In the genomic region with DNA sequence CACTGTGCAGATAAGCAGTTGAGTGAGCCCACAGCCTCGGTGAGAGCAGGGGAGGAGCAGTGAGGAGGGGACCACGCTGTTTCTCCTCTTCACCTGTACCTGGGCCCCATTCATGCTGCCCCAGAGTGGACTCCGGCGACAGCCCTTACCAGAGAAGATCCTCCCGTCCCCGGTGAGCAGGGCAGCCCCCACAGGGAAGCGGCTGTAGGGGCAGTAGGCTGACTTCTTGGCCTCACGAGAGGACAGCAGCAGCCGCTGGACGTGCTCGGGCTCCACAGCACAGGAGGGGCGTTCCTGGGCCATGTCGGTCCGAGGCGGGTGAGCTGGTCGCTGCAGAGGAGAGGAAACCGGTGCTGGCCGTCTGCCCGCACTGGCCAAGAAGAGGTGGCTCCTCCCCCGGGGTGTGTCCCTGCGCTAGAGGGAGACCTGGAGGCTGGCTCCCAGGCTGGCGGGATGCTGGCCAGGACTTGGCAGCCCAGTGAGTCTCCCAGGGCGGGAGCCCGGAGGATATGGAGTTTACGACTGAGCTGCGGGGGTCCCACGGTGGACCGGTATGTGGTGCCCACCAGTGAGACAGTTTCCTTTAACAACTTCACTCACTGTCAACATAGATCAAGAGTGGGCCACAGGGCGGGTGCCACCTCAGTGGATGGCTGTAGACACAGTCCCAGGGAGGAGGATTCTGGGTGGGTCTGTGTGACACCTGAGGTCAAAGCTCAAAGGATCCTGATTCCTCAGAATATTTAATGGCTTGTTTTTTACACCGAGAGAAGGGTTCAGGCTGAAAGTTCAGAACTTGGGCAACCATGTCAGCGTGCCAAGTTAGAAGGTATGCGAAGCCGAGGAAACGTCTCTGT, we compare ENCODE assay signal across 7 mouse cellular contexts. TPM values are rescaled to one million over a fixed set of nuclear protein-coding genes. Genes with fewer than 3 reads are reported as not detected.
DNase-seq lines count a peak whose midpoint lies in the region; ATAC-seq and TF ChIP-seq lines count a peak whose summit lies in the region.

A gene (minus strand): TSS at position 352 of the 857 bp plus-strand sequence.

- no peak for TF ChIP-seq POLR2A in cortical plate, adult 2 months (IDR thresholded peaks at IDR 0.05; ENCODE audit: extremely low read depth, insufficient read depth, low read length)

- no peak for TF ChIP-seq CTCF in cortical plate, adult 2 months (IDR thresholded peaks at IDR 0.05; ENCODE audit: extremely low read depth, insufficient read depth, low read length)

- no peaks in the 10 kb centered on the region for H3K9me3 ChIP-seq in hindbrain, embryonic 14.5 days (ENCODE audit: control insufficient read depth, low read length)
- no peaks in the 10 kb centered on the region for H3K9me3 ChIP-seq in midbrain, embryonic 15.5 days
- no peaks in the 10 kb centered on the region for H3K9me3 ChIP-seq in stomach, embryonic 16.5 days (replicated peaks; ENCODE audit: control insufficient read depth, low read length)

- 11% methylated on average over 33 of the region's 34 CpGs for WGBS in hindbrain, embryonic 14.5 days
- 11% methylated on average over 33 of the region's 34 CpGs for WGBS in midbrain, embryonic 15.5 days
- WGBS in stomach, embryonic 16.5 days, result 7% methylated on average over 34 of the region's 34 CpGs

- H3K4me3 ChIP-seq in cortical plate, adult 2 months (ENCODE audit: insufficient read depth, low read length), result peak within 1 kb of the TSS; percentile 20; the same call in 1 of the 2 replicates
- H3K4me3 ChIP-seq in hindbrain, embryonic 14.5 days (replicated peaks; ENCODE audit: low read length), result peak within 1 kb of the TSS; percentile 21
- H3K4me3 ChIP-seq in midbrain, embryonic 15.5 days, result peak within 1 kb of the TSS; percentile 29
- H3K4me3 ChIP-seq in stomach, embryonic 16.5 days (replicated peaks; ENCODE audit: low read length), result peak within 1 kb of the TSS; percentile 47

- peak within 1 kb of the TSS; percentile 33; the same call in 1 of the 2 replicates for H3K9ac ChIP-seq in hindbrain, embryonic 14.5 days
- peak within 1 kb of the TSS; percentile 28; the same call in 1 of the 2 replicates for H3K9ac ChIP-seq in midbrain, embryonic 15.5 days
- H3K9ac ChIP-seq in stomach, embryonic 16.5 days (ENCODE audit: low read length), result peak within 1 kb of the TSS; percentile 68

- DNase-seq in adrenal gland, postnatal 14 days, result peak; percentile 93
- DNase-seq in gastrocnemius, postnatal 10 days, result peak; percentile 77
- DNase-seq in hindbrain, embryonic 14.5 days (ENCODE audit: low spot score), result peak; percentile 44
- peak; percentile 80 for DNase-seq in liver

- no peaks in the 10 kb centered on the region for H3K36me3 ChIP-seq in hindbrain, embryonic 14.5 days (replicated peaks; ENCODE audit: control insufficient read depth, insufficient read depth)
- H3K36me3 ChIP-seq in midbrain, embryonic 15.5 days (replicated peaks), result no peaks in the 10 kb centered on the region
- no peaks in the 10 kb centered on the region for H3K36me3 ChIP-seq in stomach, embryonic 16.5 days (ENCODE audit: control insufficient read depth, insufficient read depth, low read length)

- H3K4me2 ChIP-seq in hindbrain, embryonic 14.5 days (replicated peaks), result peak within 1 kb of the TSS; percentile 51
- peak within 1 kb of the TSS; percentile 55 for H3K4me2 ChIP-seq in midbrain, embryonic 15.5 days
- peak within 1 kb of the TSS; percentile 59 for H3K4me2 ChIP-seq in stomach, embryonic 16.5 days (ENCODE audit: low read depth, low read length)

- no peaks in the 10 kb centered on the region for H3K4me1 ChIP-seq in cortical plate, adult 2 months (ENCODE audit: control insufficient read depth, insufficient read depth, low read length)
- 0 out of 2 replicates have a peak, but pooled peaks cover 7% of the 10 kb centered on the region for H3K4me1 ChIP-seq in hindbrain, embryonic 14.5 days (replicated peaks; ENCODE audit: control insufficient read depth, insufficient read depth, low read length)
- H3K4me1 ChIP-seq in midbrain, embryonic 15.5 days, result peaks cover 9% of the 10 kb centered on the region
- peaks cover 11% of the 10 kb centered on the region for H3K4me1 ChIP-seq in stomach, embryonic 16.5 days (ENCODE audit: control insufficient read depth, insufficient read depth, low read length)

- no peak within 1 kb of the TSS for H3K27ac ChIP-seq in cortical plate, adult 2 months (ENCODE audit: insufficient read depth, low read length)
- H3K27ac ChIP-seq in hindbrain, embryonic 14.5 days, result no peak within 1 kb of the TSS
- H3K27ac ChIP-seq in midbrain, embryonic 15.5 days, result no peak within 1 kb of the TSS
- H3K27ac ChIP-seq in stomach, embryonic 16.5 days (ENCODE audit: low read length), result peak within 1 kb of the TSS; percentile 11; the same call in 1 of the 2 replicates

- 0 out of 2 replicates have a peak, but pooled peaks cover 7% of the 10 kb centered on the region for H3K27me3 ChIP-seq in hindbrain, embryonic 14.5 days (ENCODE audit: control insufficient read depth, insufficient read depth, low read length)
- peaks cover 15% of the 10 kb centered on the region; the same call in 1 of the 2 replicates for H3K27me3 ChIP-seq in midbrain, embryonic 15.5 days (replicated peaks)
- no peaks in the 10 kb centered on the region for H3K27me3 ChIP-seq in stomach, embryonic 16.5 days (ENCODE audit: control insufficient read depth, insufficient read depth, low read length)

- peak; percentile 74; the same call in 1 of the 2 replicates for ATAC-seq in hindbrain, embryonic 14.5 days (ENCODE audit: low FRiP score)
- ATAC-seq in midbrain, embryonic 15.5 days (replicated peaks), result peak; percentile 58
- peak; percentile 89 for ATAC-seq in stomach, embryonic 16.5 days (ENCODE audit: insufficient read depth, low FRiP score)

RNA-seq across cellular contexts. Expression of the gene that starts here (rescaled TPM):
- 10.4 and 11.5 TPM in 2 replicates for total RNA-seq in adrenal gland, postnatal 14 days (2021)
- polyA plus RNA-seq in cortical plate, adult 2 months (2012; rRNA removed), result 2.9 and 3.7 TPM in 2 replicates
- total RNA-seq in gastrocnemius, postnatal 10 days (2021), result 1 to 10 TPM; 2.5 to 2.8 TPM
- polyA plus RNA-seq in hindbrain, embryonic 14.5 days (2014; fragmentation: Nextera tagmentation; extraction: Ambion mirVana), result 5.2 and 6.4 TPM in 2 replicates
- polyA plus RNA-seq in midbrain, embryonic 15.5 days (2015; fragmentation: Nextera tagmentation; extraction: Ambion mirVana), result 4.4 and 4.6 TPM in 2 replicates
- polyA plus RNA-seq in stomach, embryonic 16.5 days (2015; fragmentation: Nextera tagmentation; extraction: Ambion mirVana), result 12.6 and 14.9 TPM in 2 replicates
